Mouse (Mus musculus) spleen, embryonic (tissue): Measurements from ENCODE around the gene Mak.
"Not testable (repeated sequence)": the region's sequence is repeated elsewhere in the genome, so short reads cannot be mapped to it uniquely, and the experiment has no call there.

Experiments
- CTCF ChIA-PET: fragments of 350-600 bp; sonication (Branson Sonifier 250); formaldehyde crosslinking; loops from one replicate; lab custom pipeline; 2022; lab: Charles Lee

Gene Mak

GRCm38 (mm10) chr13:41000140-41000925 is 79.2 kb downstream of the Mak start:
- CTCF ChIA-PET: no interaction called here

- CTCF ChIA-PET: not testable (repeated sequence)
Measured at GRCm38 (mm10) chr13:40998537-40998936, 81.0 kb downstream of the Mak start.

- CTCF ChIA-PET: interaction anchor here (0.6 to 1.1 kb wide), 4 partner anchors 14 to 52 kb away, joined by 3 to 5 read pairs (median 4); no protein-coding TSS in a partner anchor
Measured at GRCm38 (mm10) chr13:40994487-40995263, 84.8 kb downstream of the Mak start.

- CTCF ChIA-PET: no interaction called here
Measured at GRCm38 (mm10) chr13:40988418-40988817, 91.1 kb downstream of the Mak start.

- CTCF ChIA-PET: not testable (repeated sequence)
Measured at GRCm38 (mm10) chr13:40987608-40988303, 91.8 kb downstream of the Mak start.

GRCm38 (mm10) chr13:40986081-40986480 is 93.4 kb downstream of the Mak start:
- CTCF ChIA-PET: no interaction called here

GRCm38 (mm10) chr13:40982759-40983158 is 96.7 kb downstream of the Mak start:
- CTCF ChIA-PET: no interaction called here

- CTCF ChIA-PET: no interaction called here
Measured at GRCm38 (mm10) chr13:40979321-40979720, 100.2 kb downstream of the Mak start.

GRCm38 (mm10) chr13:40978652-40979051 is 100.9 kb downstream of the Mak start:
- CTCF ChIA-PET: interaction anchor here (0.5 kb wide), 1 partner anchor 1229 kb away, joined by 15 read pairs; no protein-coding TSS in a partner anchor

- CTCF ChIA-PET: no interaction called here
Measured at GRCm38 (mm10) chr13:40977609-40978008, 101.9 kb downstream of the Mak start.
